Mouse (Mus musculus) E14TG2a.4 (cell line): ENCODE results near the gene Eef1akmt3.

ENCODE experiments used
- CTCF ChIP-seq: conservative IDR thresholded peaks from 2 replicates; pipeline ENCODE4 v1.5.1; 2014; ENCODE audit warnings: low read length
- POU5F1 ChIP-seq: IDR thresholded peaks from 2 replicates; pipeline ENCODE4 v1.6.1; 2014; ENCODE audit warnings: low read length, borderline replicate concordance

DNA sequence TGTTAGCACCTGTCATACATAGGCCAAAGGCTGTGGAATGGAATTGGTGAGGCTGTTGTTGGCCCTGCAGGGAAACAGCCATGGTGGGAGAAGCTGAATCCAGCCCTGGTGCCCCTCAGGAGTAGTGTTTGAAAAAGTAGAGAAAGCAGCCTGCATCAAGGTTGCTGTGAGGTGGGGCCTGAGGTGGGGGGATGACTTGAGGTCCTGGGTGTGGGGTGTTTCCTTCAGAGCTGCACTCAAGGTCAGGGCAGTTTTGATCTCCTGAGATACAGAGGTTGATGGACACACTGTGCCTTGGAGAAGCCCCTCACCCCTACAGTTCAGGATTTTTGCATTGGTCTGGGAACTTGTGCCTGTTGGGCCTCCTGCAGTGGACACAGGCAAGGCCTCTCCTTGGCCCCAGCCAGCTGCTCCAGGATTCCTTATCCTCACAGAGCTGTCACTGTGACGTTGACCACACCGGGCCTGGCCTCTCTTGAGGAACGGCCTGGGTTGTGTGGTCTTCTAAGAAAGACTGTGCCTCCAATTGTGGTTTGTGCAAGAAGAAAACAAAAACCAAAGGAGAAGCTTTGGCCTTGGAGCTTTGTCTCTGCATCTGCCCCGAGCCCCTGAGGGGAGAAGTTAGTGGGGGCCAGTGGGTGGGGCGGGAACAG is 52.7 kb downstream of the Eef1akmt3 start:
- TF ChIP-seq CTCF (no peak), POU5F1 (no peak)
